In genomic region chr7:25372441-25372840, GRCm38 (mm10) we compare ENCODE assay signal across 34 mouse cellular contexts. TPM values are rescaled to one million over a fixed set of nuclear protein-coding genes. Genes with fewer than 3 reads are reported as not detected.
A peak's percentile ranks its signal among the peaks of the same experiment; 100 is the strongest.
DNase-seq lines count a peak whose midpoint lies in the region; ATAC-seq lines count a peak whose summit lies in the region.
"Had no signal": no experiment of that assay in that cellular context is flagged by ENCODE, and none has a peak within 500 bp of the region (broad histone marks: within the 10 kb centered on the region; RNA-seq: fewer than 3 reads in every experiment).

No protein-coding gene starts in this region.

- H3K4me1 ChIP-seq in stomach, embryonic 16.5 days (ENCODE audit: control insufficient read depth, insufficient read depth, low read length) = peaks cover 6% of the 10 kb centered on the region; the same call in 1 of the 2 replicates

- peak; percentile 83 for ATAC-seq in granulocyte monocyte progenitor cell, adult 5-6 weeks (replicated peaks; ENCODE audit: poor library complexity, severe bottlenecking)
- ATAC-seq in stomach, embryonic 16.5 days (ENCODE audit: insufficient read depth, low FRiP score) = no peak
- ATAC-seq: activated CD4-positive, CD25-positive, alpha-beta regulatory T cell, adult 4 months; forebrain, embryonic 15.5 days; hindbrain, embryonic 16.5 days; intestine, embryonic 16.5 days; midbrain, embryonic 16.5 days had no signal

- peaks cover 25% of the 10 kb centered on the region for H3K27me3 ChIP-seq in stomach, embryonic 16.5 days (ENCODE audit: control insufficient read depth, insufficient read depth, low read length)

- no peak overlapping the region for H3K4me3 ChIP-seq in stomach, embryonic 16.5 days (replicated peaks; ENCODE audit: low read length)
- H3K4me3 ChIP-seq: embryonic facial prominence, embryonic 13.5 days; forebrain, embryonic 15.5 days; heart, embryonic 12.5 days; hindbrain, embryonic 10.5 days; layer of hippocampus, adult 2 months; stomach, embryonic 15.5 days had no signal

- WGBS in stomach, embryonic 16.5 days = 83% methylated on average over 5 of the region's 5 CpGs

- no peaks in the 10 kb centered on the region for H3K36me3 ChIP-seq in stomach, embryonic 16.5 days (ENCODE audit: control insufficient read depth, insufficient read depth, low read length)
- H3K36me3 ChIP-seq: embryonic facial prominence, embryonic 13.5 days; forebrain, embryonic 15.5 days; heart, embryonic 12.5 days; hindbrain, embryonic 10.5 days; stomach, embryonic 15.5 days had no signal

- no peak overlapping the region for H3K4me2 ChIP-seq in stomach, embryonic 16.5 days (ENCODE audit: low read depth, low read length)
- H3K4me2 ChIP-seq: embryonic facial prominence, embryonic 13.5 days; forebrain, embryonic 15.5 days; heart, embryonic 12.5 days; liver, embryonic 11.5 days; lung, embryonic 14.5 days; stomach, embryonic 15.5 days had no signal

- H3K9me3 ChIP-seq in stomach, embryonic 16.5 days (replicated peaks; ENCODE audit: control insufficient read depth, low read length) = no peaks in the 10 kb centered on the region
- H3K9me3 ChIP-seq: embryonic facial prominence, embryonic 13.5 days; forebrain, embryonic 15.5 days; heart, embryonic 12.5 days; hindbrain, embryonic 10.5 days; stomach, embryonic 15.5 days had no signal

- peak overlapping the region; percentile 27 for H3K27ac ChIP-seq in stomach, embryonic 16.5 days (ENCODE audit: low read length)
- H3K27ac ChIP-seq: embryonic facial prominence, embryonic 13.5 days; forebrain, embryonic 15.5 days; hindbrain, embryonic 10.5 days; layer of hippocampus, adult 2 months; stomach, embryonic 15.5 days had no signal

- peak; percentile 28 for DNase-seq in adrenal gland, postnatal 10 days
- DNase-seq in adrenal gland, adult 2 months = no peak
- peak; percentile 79 for DNase-seq in lung, postnatal 25 days (ENCODE audit: low spot score)
- no peak for DNase-seq in thymus, adult 18-20 months
- no peak for DNase-seq in testis, postnatal 10 days (ENCODE audit: low spot score)
- DNase-seq: adrenal gland, postnatal 36 days; cerebellum, adult 11 months; cerebellum, postnatal 10 days; gastrocnemius, postnatal 10 days; heart, adult 11 months; heart, postnatal 10 days; kidney, adult 9 months; kidney, postnatal 25 days; lung, embryonic 14.5 days; right cerebral cortex, adult 18-20 months; right cerebral cortex, postnatal 4 days had no signal

- H3K9ac ChIP-seq in stomach, embryonic 16.5 days (ENCODE audit: low read length) = no peak overlapping the region
- H3K9ac ChIP-seq: embryonic facial prominence, embryonic 13.5 days; forebrain, embryonic 15.5 days; heart, embryonic 12.5 days; lung, embryonic 14.5 days; stomach, embryonic 15.5 days had no signal

RNA-seq across cellular contexts. Expression of gene Cnfn, which starts 2.9 kb away (rescaled TPM):
- total RNA-seq in adrenal gland, postnatal 10 days (2021) = not detected
- not detected for total RNA-seq in adrenal gland, adult 2 months (2021)
- 1.8 TPM in 1 of 2 replicates, not detected in the other for polyA plus RNA-seq in adrenal gland, adult 2 months (2012; rRNA removed)
- total RNA-seq in granulocyte monocyte progenitor cell, adult 5-6 weeks (2014; fragmentation: Nextera tagmentation) = not detected in 2 replicates
- total RNA-seq in granulocyte monocyte progenitor cell, adult 5-6 weeks (2017) = not detected in 2 replicates
- polyA plus RNA-seq in stomach, embryonic 16.5 days (2015; fragmentation: Nextera tagmentation; extraction: Ambion mirVana) = 1,223 and 2,187 TPM in 2 replicates
- total RNA-seq: adrenal gland, postnatal 36 days; gastrocnemius, postnatal 10 days; heart, postnatal 10 days; layer of hippocampus, adult 2 months; layer of hippocampus, postnatal 25 days; left cerebral cortex, postnatal 10 days; megakaryocyte-erythroid progenitor cell, adult 5-6 weeks had no signal
- polyA plus RNA-seq: activated CD4-positive, CD25-positive, alpha-beta regulatory T cell, adult 4 months; forebrain, embryonic 15.5 days; heart, embryonic 12.5 days; hindbrain, embryonic 10.5 days; limb, embryonic 11.5 days; liver, embryonic 11.5 days; lung, embryonic 14.5 days; midbrain, embryonic 16.5 days; neural tube, embryonic 14.5 days had no signal

RNA-seq across cellular contexts. Expression of gene Lipe, which starts 26.1 kb away (rescaled TPM):
- 100 to 1,000 TPM; 391 to 441 TPM for total RNA-seq in adrenal gland, postnatal 10 days (2021)
- 100 to 1,000 TPM; 372 to 462 TPM for total RNA-seq in adrenal gland, adult 2 months (2021)
- polyA plus RNA-seq in adrenal gland, adult 2 months (2012; rRNA removed) = 471 and 632 TPM in 2 replicates
- 10.7 and 27.1 TPM in 2 replicates for total RNA-seq in granulocyte monocyte progenitor cell, adult 5-6 weeks (2014; fragmentation: Nextera tagmentation)
- 6.1 and 6.2 TPM in 2 replicates for total RNA-seq in granulocyte monocyte progenitor cell, adult 5-6 weeks (2017)
- 10.6 and 10.9 TPM in 2 replicates for polyA plus RNA-seq in stomach, embryonic 16.5 days (2015; fragmentation: Nextera tagmentation; extraction: Ambion mirVana)

RNA-seq across cellular contexts. Expression of gene Cxcl17, which starts 40.2 kb away (rescaled TPM):
- total RNA-seq in adrenal gland, postnatal 10 days (2021) = not detected
- not detected for total RNA-seq in adrenal gland, adult 2 months (2021)
- polyA plus RNA-seq in adrenal gland, adult 2 months (2012; rRNA removed) = not detected in 2 replicates
- total RNA-seq in granulocyte monocyte progenitor cell, adult 5-6 weeks (2014; fragmentation: Nextera tagmentation) = not detected in 2 replicates
- total RNA-seq in granulocyte monocyte progenitor cell, adult 5-6 weeks (2017) = not detected in 2 replicates
- polyA plus RNA-seq in stomach, embryonic 16.5 days (2015; fragmentation: Nextera tagmentation; extraction: Ambion mirVana) = 0.61 and 0.64 TPM in 2 replicates
- total RNA-seq: adrenal gland, postnatal 36 days; gastrocnemius, postnatal 10 days; heart, postnatal 10 days; layer of hippocampus, adult 2 months; layer of hippocampus, postnatal 25 days; left cerebral cortex, postnatal 10 days; megakaryocyte-erythroid progenitor cell, adult 5-6 weeks had no signal
- polyA plus RNA-seq: activated CD4-positive, CD25-positive, alpha-beta regulatory T cell, adult 4 months; embryonic facial prominence, embryonic 13.5 days; heart, embryonic 12.5 days; lung, embryonic 14.5 days had no signal

RNA-seq across cellular contexts. Expression of gene Megf8, which starts 55.5 kb away (rescaled TPM):
- 10 to 100 TPM; 31.1 to 41.0 TPM for total RNA-seq in adrenal gland, postnatal 10 days (2021)
- 10 to 100 TPM; 37.1 to 41.5 TPM for total RNA-seq in adrenal gland, adult 2 months (2021)
- 102 and 106 TPM in 2 replicates for polyA plus RNA-seq in adrenal gland, adult 2 months (2012; rRNA removed)
- 3.1 and 5.0 TPM in 2 replicates for total RNA-seq in granulocyte monocyte progenitor cell, adult 5-6 weeks (2014; fragmentation: Nextera tagmentation)
- 3.2 and 4.0 TPM in 2 replicates for total RNA-seq in granulocyte monocyte progenitor cell, adult 5-6 weeks (2017)
- polyA plus RNA-seq in stomach, embryonic 16.5 days (2015; fragmentation: Nextera tagmentation; extraction: Ambion mirVana) = 9.5 and 10.7 TPM in 2 replicates

Comparison
In these comparisons a context has a peak if more than half of its experiments do, and no peak if none do; other contexts are left out.
1. DNase-seq: peak in adrenal gland, postnatal 10 days (single experiment) and lung, postnatal 25 days (single experiment); none in adrenal gland, adult 2 months (single experiment), thymus, adult 18-20 months (0 of 2) and testis, postnatal 10 days (single experiment).
2. RNA of gene Lipe, which starts 26.1 kb away (total RNA-seq): 372 to 462 TPM in adrenal gland, adult 2 months and 391 to 441 TPM in adrenal gland, postnatal 10 days; 6.1 to 27.1 TPM in granulocyte monocyte progenitor cell, adult 5-6 weeks; every median in the first group is over 10 times any median in the second.